Mouse (Mus musculus) A20 (cell line): Measurements from ENCODE around the gene Trpt1.

ENCODE experiments used
- DNase-seq: peaks from one replicate; pipeline ENCODE4 v3.0.0-alpha.2; 2011; ENCODE audit warnings: low read depth, low spot score

The Trpt1 gene

DNA sequence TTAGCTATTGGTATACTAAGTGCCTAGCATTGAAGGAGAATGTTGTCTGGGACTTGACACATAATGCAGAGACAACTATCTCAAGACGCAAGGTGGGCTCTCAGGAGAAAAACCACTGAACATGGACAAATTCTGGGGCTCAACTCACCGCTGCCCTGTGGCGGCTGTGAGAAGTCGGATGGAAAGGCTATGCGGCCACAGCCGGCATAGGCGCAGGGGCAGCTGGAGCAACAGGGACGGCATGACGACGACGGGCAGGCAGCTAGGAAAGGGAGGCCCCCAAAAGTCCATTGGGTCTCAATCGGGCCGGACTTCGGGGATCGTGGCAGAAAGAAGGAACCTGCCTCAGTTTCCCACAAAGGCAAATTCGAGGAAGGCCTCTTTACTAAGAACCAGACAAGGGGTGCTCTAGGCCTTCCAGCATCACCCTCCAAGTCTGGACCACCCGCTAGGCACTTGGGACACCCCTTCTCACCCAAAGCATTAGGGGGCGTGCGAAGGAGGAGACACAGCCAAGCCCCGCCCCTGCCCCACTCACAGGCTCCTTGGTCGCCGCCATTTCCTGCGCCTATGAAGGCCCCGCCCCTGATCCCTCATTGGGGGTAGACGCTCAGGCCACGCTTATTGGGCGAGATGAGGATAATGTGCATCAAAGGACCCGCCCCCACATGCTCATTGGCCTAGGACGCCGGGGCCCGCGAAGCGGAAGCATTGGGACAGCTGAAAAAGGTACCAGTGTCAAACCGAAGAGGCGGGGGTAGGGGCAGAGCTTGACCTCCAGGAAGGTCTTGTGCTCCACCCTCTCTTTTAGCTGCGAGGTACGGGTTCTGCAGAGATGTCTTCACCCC, 3.7 kb upstream of the Trpt1 start, which contains the start of gene Dnajc4:
Gene Dnajc4, minus strand, starts transcription at position 562 of the 848 bp plus-strand sequence.
- DNase-seq = peak; percentile 100

- DNase-seq = no peak
Observed at GRCm38 (mm10) chr19:6993011-6993770, 2.7 kb upstream of the Trpt1 start.

DNA sequence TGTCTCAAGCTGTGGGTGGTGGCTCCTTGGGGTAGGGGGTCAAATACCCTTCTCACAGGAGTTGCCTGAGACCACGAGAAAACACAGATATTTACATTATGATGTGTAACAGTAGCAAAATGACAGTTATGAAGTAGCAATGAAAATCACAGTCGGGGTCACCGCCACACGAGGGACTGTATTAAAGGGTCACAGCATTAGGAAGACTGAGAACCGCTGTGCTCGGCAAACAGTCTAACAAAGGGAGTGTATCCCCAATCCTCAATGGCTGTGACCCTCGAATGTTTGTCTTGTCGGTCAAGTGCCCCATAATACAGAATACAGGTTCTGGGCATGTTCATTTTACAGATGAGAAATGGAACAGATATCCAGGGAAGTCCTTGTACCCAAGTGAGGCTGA, 1.9 kb upstream of the Trpt1 start:
- no peak for DNase-seq

DNA sequence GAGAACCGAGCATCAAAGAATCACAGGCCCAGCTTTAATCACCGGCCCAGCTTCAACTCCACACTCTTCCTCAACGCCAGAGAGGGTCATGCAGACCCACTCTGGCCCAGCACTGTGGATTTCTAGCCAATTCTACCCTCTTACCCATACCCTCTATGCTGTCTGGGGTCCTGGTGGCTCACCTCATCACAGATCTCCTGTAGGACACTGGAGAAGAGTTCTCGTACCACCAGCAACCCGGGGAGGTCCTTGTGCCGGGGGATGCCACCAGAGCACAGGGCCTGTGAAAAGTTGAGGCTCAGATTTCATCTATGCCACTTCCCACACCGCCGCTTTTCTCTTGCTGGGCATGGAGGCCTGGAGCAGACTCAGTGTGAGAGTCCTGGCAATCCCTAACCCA, 1.4 kb upstream of the Trpt1 start:
- DNase-seq = no peak

GRCm38 (mm10) chr19:6995255-6995991, 508 bp upstream of the Trpt1 start:
- no peak for DNase-seq

DNA sequence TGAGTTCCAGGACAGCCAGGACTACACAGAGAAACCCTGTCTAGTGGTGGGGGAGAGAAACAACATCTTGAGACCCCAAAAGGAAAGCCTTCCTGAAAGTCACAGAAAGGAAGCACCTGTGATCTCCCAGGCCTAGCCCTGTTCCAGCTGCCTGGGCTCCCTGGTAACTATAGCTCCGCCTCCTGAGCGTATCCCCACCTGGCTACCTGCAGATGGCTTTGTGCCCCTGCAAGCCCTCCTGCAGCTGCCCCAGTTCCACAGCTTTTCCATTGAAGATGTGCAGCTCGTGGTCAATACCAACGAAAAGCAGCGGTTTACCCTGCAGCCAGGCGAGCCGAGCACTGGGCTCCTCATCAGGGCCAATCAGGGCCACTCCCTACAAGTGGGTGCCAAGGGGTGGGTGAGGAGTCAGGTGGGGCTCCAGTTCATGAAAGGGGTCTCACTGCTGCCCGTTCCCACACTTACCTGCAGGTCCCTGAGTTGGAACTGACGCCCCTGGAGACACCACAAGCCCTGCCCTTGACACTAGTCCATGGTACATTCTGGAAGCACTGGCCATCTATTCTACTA, 1.9 kb downstream of the Trpt1 start:
- DNase-seq = no peak

DNA sequence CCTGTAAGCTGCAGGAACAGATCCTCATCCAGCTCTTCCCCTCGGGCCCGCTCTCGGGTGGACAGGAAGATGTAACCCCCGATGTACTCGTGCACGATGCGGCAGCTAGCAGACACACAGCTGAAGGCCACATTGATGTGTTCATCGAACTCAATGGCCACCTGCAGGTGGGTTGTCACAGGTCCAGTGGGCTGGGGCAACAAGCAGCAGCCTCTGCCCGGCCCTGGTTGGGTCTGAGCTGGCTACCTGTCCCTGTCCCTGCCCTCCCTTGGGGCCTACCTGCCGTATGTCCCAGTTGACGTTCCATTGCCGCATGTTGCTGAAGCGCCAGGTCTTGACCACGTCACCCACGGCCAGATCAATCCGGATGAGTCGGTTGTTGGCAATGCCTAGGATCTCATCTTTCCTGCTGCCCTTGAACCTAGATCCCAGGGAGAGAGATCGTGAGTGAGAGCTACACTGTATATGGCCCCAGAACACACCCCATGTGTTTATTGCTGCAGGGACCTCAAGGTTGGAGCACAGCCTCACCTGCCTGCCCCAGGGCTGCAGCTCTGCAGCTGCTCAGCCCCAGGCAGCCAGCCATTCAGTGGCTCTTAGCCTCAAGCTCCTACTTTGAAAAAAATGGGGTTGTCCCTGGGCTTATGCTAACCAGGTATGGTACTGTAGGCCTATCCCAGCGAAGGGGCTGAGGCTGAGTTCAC, 3.6 kb downstream of the Trpt1 start:
- DNase-seq = no peak

DNA sequence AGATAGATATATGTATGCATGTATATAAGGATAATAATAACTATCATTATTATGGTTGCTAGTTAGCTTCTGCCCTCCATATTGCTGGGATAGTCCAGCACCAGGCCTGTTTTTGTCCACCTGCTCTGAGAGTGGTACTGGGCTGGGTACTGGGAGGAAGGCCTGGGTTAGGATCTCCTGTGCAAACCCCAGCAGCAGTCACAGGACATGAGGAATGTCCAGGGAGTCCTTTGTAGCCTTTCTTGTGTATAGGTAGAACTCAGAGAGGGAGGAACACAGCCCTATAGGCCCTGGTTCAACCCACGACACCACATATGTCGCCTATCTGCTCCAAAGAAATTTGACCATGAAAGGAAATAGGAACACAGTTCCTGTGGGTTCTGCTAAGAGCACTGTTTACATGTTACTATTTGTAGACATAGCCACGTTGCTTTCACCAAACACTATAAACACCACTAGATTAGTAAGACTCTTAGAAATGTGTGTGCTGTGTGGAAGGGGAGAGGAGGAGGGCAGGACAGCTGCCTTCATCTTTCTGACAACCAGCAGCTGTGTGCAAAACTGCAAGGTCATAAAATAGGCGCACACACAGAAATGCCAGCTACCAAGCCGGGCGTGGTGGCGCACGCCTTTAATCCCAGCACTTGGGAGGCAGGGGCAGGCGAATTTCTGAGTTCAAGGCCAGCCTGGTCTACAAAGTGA, 11.1 kb downstream of the Trpt1 start:
- no peak for DNase-seq

- DNase-seq = no peak
Observed at GRCm38 (mm10) chr19:7012426-7012825, 16.5 kb downstream of the Trpt1 start.

DNA sequence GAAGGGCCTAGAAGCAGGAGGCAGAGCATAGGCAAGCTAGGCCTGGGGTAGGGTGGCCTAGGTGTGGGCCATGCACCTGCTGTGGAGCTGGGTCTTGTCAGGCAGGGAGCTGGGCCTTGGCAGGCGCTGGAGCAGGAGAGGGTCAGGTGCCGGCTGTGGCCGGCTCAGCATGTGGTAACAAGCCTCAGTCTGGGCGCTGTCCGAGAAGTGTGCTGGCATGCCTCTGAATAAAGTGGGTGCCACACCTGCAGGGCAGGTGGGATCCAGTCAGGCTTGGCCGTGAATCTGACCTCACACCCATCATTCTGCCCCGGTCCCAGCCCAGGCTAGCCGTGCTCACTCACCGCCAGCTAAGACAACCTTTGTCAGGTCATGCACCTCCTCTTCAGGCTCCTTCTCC, 18.1 kb downstream of the Trpt1 start:
- DNase-seq = no peak

GRCm38 (mm10) chr19:7014481-7015135, 18.7 kb downstream of the Trpt1 start:
- DNase-seq = no peak

GRCm38 (mm10) chr19:7017541-7018457, 21.9 kb downstream of the Trpt1 start:
- DNase-seq = peak; percentile 88

- no peak for DNase-seq
Observed at GRCm38 (mm10) chr19:7018546-7018945, 22.6 kb downstream of the Trpt1 start.

GRCm38 (mm10) chr19:7019191-7019590, 23.3 kb downstream of the Trpt1 start, which contains the start of gene Fermt3:
TSS of gene Fermt3 (minus strand) at chr19:7019469.
- peak; percentile 86 for DNase-seq

DNA sequence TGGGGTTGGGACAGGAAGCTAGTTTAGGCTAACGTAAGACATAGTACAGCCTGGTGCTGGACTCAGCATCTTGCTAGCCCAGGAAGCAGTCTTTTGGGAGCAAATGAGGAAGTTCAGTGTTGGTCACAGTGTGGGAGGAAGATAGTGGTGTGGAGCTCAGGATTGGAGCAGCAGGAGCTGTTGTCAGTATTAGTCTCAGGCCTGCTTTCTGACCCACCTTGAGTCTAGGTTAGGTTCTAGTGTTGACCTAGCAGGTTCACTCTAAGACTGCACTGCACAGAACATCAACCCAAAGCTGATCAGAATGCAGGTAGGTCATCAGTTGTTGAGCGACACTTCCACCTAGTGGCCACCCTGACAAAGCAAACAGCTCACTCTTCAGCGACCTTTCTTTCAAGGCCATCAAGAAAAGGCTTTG, 24.3 kb downstream of the Trpt1 start:
- peak; percentile 80 for DNase-seq

DNA sequence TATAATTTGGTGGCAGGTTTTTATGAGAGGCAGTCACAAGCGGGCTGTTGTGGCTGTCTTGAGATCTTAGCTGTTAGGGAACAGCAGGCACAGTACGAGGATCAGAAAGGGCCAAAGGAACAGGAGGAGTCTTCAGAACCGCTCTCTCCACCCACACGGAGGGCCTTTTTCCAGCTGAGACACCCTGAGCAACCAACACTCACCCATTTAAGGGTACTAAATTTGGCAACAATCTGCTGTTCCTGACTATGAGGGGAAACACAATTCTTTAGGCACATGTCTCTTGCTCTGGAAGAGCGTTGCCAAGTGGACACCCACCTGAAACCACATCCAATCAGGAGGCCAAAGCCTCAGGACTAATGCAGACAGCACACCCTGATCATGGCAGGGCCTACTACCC, 33.6 kb downstream of the Trpt1 start:
- no peak for DNase-seq

- DNase-seq = no peak
Observed at GRCm38 (mm10) chr19:7034006-7034405, 38.1 kb downstream of the Trpt1 start.

- DNase-seq = peak; percentile 62
Observed at GRCm38 (mm10) chr19:7039088-7039720, 43.3 kb downstream of the Trpt1 start.
